Mouse (Mus musculus) heart, adult 8-10 months (tissue): ENCODE data around the gene Gm6763. TPM values are rescaled to one million over a fixed set of nuclear protein-coding genes. Genes with fewer than 3 reads are reported as not detected.
"Not testable (repeated sequence)": the region's sequence is repeated elsewhere in the genome, so short reads cannot be mapped to it uniquely, and the experiment has no call there.

Source experiments
- DNase-seq: peaks from one replicate; pipeline ENCODE4 v3.0.0; 2022; ENCODE audit warnings: low spot score
- total RNA-seq, 4 experiments: library from RNA; stranded (reverse); gene quantifications; 2 replicates each; pipeline ENCODE4 v1.2.4; 2022

Gm6763 gene
- total RNA-seq = not detected

- DNase-seq = not testable (repeated sequence)
Measured at GRCm38 (mm10) chr10:104151197-104151596, at the start of gene Gm6763. TSS of gene Gm6763 (plus strand) at chr10:104151497.

- DNase-seq = no peak
Measured at GRCm38 (mm10) chr10:104110044-104110443, 41.3 kb upstream of the Gm6763 start.

- no peak for DNase-seq
Measured at GRCm38 (mm10) chr10:104118312-104118711, 33.0 kb upstream of the Gm6763 start.

GRCm38 (mm10) chr10:104142687-104143086, 8.6 kb upstream of the Gm6763 start, which contains the start of gene Gm21293:
TSS of gene Gm21293 (plus strand) at chr10:104142987.
- not testable (repeated sequence) for DNase-seq

GRCm38 (mm10) chr10:104159706-104160105, 8.4 kb downstream of the Gm6763 start, which contains the start of gene Gm8764:
TSS of gene Gm8764 (plus strand) at chr10:104160006.
- DNase-seq = not testable (repeated sequence)

GRCm38 (mm10) chr10:104168215-104168614, 16.9 kb downstream of the Gm6763 start, which contains the start of gene Gm21304:
TSS of gene Gm21304 (plus strand) at chr10:104168515.
- DNase-seq = not testable (repeated sequence)

- DNase-seq = not testable (repeated sequence)
Measured at GRCm38 (mm10) chr10:104176724-104177123, 25.4 kb downstream of the Gm6763 start, which contains the start of gene Gm21312. TSS of gene Gm21312 (plus strand) at chr10:104177024.

- not testable (repeated sequence) for DNase-seq
Measured at GRCm38 (mm10) chr10:104185233-104185632, 33.9 kb downstream of the Gm6763 start, which contains the start of gene Gm20765. TSS of gene Gm20765 (plus strand) at chr10:104185533.

GRCm38 (mm10) chr10:104193742-104194141, 42.4 kb downstream of the Gm6763 start, which contains the start of gene Gm4340:
TSS of gene Gm4340 (plus strand) at chr10:104194042.
- not testable (repeated sequence) for DNase-seq

Other genes starting within 250 kb of the Gm6763 start
- gene Gm21293, start 8.5 kb upstream of the Gm6763 start, total RNA-seq = not detected
- gene Gm8764, start 8.5 kb downstream of the Gm6763 start, total RNA-seq = not detected
- not detected for gene Gm21304, start 17.0 kb downstream of the Gm6763 start, total RNA-seq
- not detected for gene Gm21312, start 25.5 kb downstream of the Gm6763 start, total RNA-seq
- gene Gm20765, start 34.0 kb downstream of the Gm6763 start, total RNA-seq = not detected
- not detected for gene Gm4340, start 42.5 kb downstream of the Gm6763 start, total RNA-seq